Mouse (Mus musculus) heart, embryonic 15.5 days (tissue): ENCODE data around the gene Mier2. TPM values are rescaled to one million over a fixed set of nuclear protein-coding genes. Genes with fewer than 3 reads are reported as not detected.

Experiments used
- ATAC-seq: fragments of 200-750 bp; cut with Nextera tagmentation; replicated peaks from 2 replicates; pipeline ENCODE4 v1.8.0; 2017; ENCODE audit warnings: low read depth, moderate TSS enrichment; ENCODE audit not compliant: insufficient number of reproducible peaks, insufficient read depth, low FRiP score
- H3K27ac ChIP-seq: fragments of 300-500 bp; sonication (generic); 2 replicates; pipeline ENCODE4 v1.5.1; 2015; ENCODE audit warnings: mild to moderate bottlenecking, inconsistent platforms
- H3K27me3 ChIP-seq: fragments of 300-500 bp; sonication (generic); 2 replicates; pipeline ENCODE4 v1.6.1; 2015; ENCODE audit warnings: inconsistent platforms
- H3K36me3 ChIP-seq: fragments of 300-500 bp; sonication (generic); 2 replicates; pipeline ENCODE4 v1.6.1; 2015; ENCODE audit warnings: mild to moderate bottlenecking, inconsistent platforms
- H3K4me1 ChIP-seq: fragments of 300-500 bp; sonication (generic); replicated peaks from 2 replicates; pipeline ENCODE4 v1.6.1; 2015; ENCODE audit warnings: inconsistent platforms
- H3K4me2 ChIP-seq: fragments of 300-500 bp; sonication (generic); 2 replicates; pipeline ENCODE4 v1.6.1; 2015; ENCODE audit warnings: inconsistent platforms, mild to moderate bottlenecking, moderate library complexity
- H3K4me3 ChIP-seq: fragments of 300-500 bp; sonication (generic); 2 replicates; pipeline ENCODE4 v1.5.1; 2015; ENCODE audit warnings: mild to moderate bottlenecking, inconsistent platforms
- H3K9ac ChIP-seq: fragments of 300-500 bp; sonication (generic); 2 replicates; pipeline ENCODE4 v1.6.1; 2015; ENCODE audit warnings: mild to moderate bottlenecking, inconsistent platforms
- H3K9me3 ChIP-seq: fragments of 300-500 bp; sonication (generic); replicated peaks from 2 replicates; pipeline ENCODE4 v1.6.1; 2016; ENCODE audit warnings: inconsistent platforms
- WGBS: fragments of 180-500 bp; shearing (Covaris S2); methylation state at CpG from one replicate; pipeline ENCODE4 v1.1.7; 2015; ENCODE audit warnings: mixed read lengths; 5-methylcytosine and 5-hydroxymethylcytosine counted together
- polyA plus RNA-seq: library from polyadenylated mRNA; unstranded; fragments of >200 nt; fragmentation: Nextera tagmentation; extraction: Ambion mirVana; gene quantifications from 2 replicates; pipeline ENCODE4 v1.2.1, GENCODE M21; 2015

Mier2 gene
- polyA plus RNA-seq, 1 experiment from 2014 or later: 21.7 TPM

DNA sequence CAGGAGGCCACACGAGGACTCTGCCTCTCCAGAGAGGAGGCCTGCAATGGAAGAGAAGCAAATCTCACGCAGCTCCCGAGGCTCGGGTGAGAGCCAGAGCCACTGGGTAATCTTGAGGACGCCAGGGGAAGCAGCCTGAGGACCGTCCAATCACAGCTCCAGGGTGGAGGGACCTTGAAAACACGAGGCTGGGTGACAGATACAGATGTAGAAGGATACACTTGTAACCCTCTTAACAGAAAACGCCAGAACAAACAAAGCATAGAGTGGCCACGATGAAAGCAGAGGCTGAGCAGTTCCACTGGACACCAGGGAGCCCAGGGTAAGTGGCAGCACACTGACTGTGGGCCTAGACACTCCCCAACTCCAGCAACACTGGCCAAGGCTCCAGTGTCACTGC, 4.6 kb downstream of the Mier2 start:
- Histone ChIP-seq H3K4me1 (peaks cover 26% of the 10 kb centered on the region), H3K27me3 (no peaks in the 10 kb centered on the region), H3K9me3 (no peaks in the 10 kb centered on the region), H3K4me2 (no peak overlapping the region), H3K27ac (no peak overlapping the region), H3K36me3 (peaks cover 40% of the 10 kb centered on the region), H3K9ac (no peak overlapping the region), H3K4me3 (no peak overlapping the region)
- ATAC-seq: no peak
- WGBS: 73% methylated on average over 9 of the region's 9 CpGs

DNA sequence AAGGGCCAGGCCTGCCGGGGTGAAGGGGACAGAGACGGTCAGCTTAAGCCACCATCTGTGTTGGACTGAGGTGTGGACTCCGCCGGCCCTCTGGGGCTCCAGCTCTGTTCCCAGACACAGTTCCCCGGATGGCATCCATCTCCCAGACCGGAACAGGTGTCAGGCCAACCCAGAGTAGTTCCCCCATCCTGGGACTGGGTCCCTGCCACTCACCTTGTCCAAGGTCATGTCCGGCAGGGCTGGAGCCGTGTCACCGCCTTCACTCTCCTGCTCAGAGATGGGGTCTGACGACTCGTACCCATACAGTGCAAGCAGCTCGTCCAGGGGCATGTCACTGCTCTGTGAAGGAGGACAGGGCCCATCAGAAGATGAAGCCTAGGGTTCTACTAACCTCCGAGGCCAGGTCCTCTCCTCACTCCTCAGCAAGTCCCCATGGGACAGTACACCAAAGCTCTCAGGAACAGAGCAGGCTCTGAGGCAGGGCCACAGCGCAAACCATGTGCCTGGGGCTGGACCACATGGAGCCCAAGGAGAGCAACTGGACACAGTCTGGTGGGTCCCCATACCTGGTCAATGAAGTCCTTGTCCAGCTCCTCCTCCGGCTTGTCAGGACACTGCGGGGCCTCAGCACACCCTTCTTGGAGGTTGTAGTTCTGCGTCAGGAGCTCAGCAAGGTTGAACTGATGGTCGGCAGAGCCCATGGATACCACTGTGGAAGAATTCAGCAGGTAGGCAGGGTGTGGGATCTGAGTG, 5.9 kb downstream of the Mier2 start:
- peaks cover 50% of the 10 kb centered on the region for H3K36me3 ChIP-seq
- H3K9me3 ChIP-seq: no peaks in the 10 kb centered on the region
- ATAC-seq: no peak
- no peak overlapping the region for H3K27ac ChIP-seq
- no peak overlapping the region for H3K4me3 ChIP-seq
- no peaks in the 10 kb centered on the region for H3K27me3 ChIP-seq
- H3K4me1 ChIP-seq: peaks cover 23% of the 10 kb centered on the region
- H3K9ac ChIP-seq: no peak overlapping the region
- WGBS: 84% methylated on average over 18 of the region's 18 CpGs
- no peak overlapping the region for H3K4me2 ChIP-seq

GRCm38 (mm10) chr10:79548546-79548945, 6.5 kb downstream of the Mier2 start:
- Histone ChIP-seq H3K4me2 (no peak overlapping the region), H3K27me3 (no peaks in the 10 kb centered on the region), H3K4me1 (peaks cover 20% of the 10 kb centered on the region), H3K27ac (no peak overlapping the region), H3K36me3 (peaks cover 56% of the 10 kb centered on the region), H3K9me3 (no peaks in the 10 kb centered on the region), H3K4me3 (no peak overlapping the region), H3K9ac (no peak overlapping the region)
- ATAC-seq: no peak
- 96% methylated on average over 5 of the region's 5 CpGs for WGBS

- Histone ChIP-seq H3K27me3 (no peaks in the 10 kb centered on the region), H3K4me3 (no peak overlapping the region), H3K27ac (no peak overlapping the region), H3K36me3 (peaks cover 69% of the 10 kb centered on the region), H3K9ac (no peak overlapping the region), H3K9me3 (no peaks in the 10 kb centered on the region), H3K4me1 (peaks cover 8% of the 10 kb centered on the region; the same call in 1 of the 2 replicates), H3K4me2 (no peak overlapping the region)
- ATAC-seq: no peak
- WGBS: 67% methylated on average over 5 of the region's 5 CpGs
These were observed 7.8 kb downstream of the Mier2 start for GRCm38 (mm10) chr10:79547148-79547675.

- no peak overlapping the region for H3K4me2 ChIP-seq
- no peak overlapping the region for H3K4me3 ChIP-seq
- H3K9me3 ChIP-seq: no peaks in the 10 kb centered on the region
- ATAC-seq: no peak
- H3K27me3 ChIP-seq: no peaks in the 10 kb centered on the region
- 88% methylated on average over 11 of the region's 11 CpGs for WGBS
- H3K36me3 ChIP-seq: peaks cover 75% of the 10 kb centered on the region
- 0 out of 2 replicates have a peak, but pooled peaks cover 7% of the 10 kb centered on the region for H3K4me1 ChIP-seq
- H3K9ac ChIP-seq: no peak overlapping the region
- H3K27ac ChIP-seq: no peak overlapping the region
These were observed 8.5 kb downstream of the Mier2 start for GRCm38 (mm10) chr10:79546483-79546882.

DNA sequence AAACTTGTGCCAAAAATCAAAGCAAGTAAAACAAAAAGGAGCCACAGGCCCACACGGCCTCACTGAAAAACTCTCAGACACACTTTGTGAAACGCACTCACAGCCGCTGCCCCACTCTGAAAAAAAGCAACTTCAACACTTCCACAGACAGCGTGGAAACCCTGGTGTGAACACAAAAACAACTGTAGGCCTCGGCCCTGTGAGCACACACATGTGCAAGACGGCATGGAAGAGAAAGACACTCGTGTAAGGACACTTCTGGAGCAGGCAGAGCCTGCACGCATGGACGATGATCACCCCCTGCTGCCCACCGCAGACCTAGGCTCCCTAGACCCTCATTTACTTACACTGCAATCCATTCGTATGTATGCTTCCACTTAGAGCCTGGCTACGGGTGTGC, 9.1 kb downstream of the Mier2 start:
- Histone ChIP-seq H3K36me3 (peaks cover 79% of the 10 kb centered on the region), H3K4me3 (no peak overlapping the region), H3K27ac (no peak overlapping the region), H3K27me3 (no peaks in the 10 kb centered on the region), H3K4me1 (0 out of 2 replicates have a peak, but pooled peaks cover 7% of the 10 kb centered on the region), H3K9me3 (no peaks in the 10 kb centered on the region), H3K9ac (no peak overlapping the region), H3K4me2 (no peak overlapping the region)
- ATAC-seq: no peak
- WGBS: 90% methylated on average over 12 of the region's 12 CpGs

- H3K27me3 ChIP-seq: no peaks in the 10 kb centered on the region
- H3K4me1 ChIP-seq: 0 out of 2 replicates have a peak, but pooled peaks cover 7% of the 10 kb centered on the region
- peaks cover 90% of the 10 kb centered on the region for H3K36me3 ChIP-seq
- no peak for ATAC-seq
- no peak overlapping the region for H3K27ac ChIP-seq
- H3K4me3 ChIP-seq: no peak overlapping the region
- H3K4me2 ChIP-seq: no peak overlapping the region
- H3K9ac ChIP-seq: no peak overlapping the region
- no peaks in the 10 kb centered on the region for H3K9me3 ChIP-seq
- 90% methylated on average over 5 of the region's 5 CpGs for WGBS
These were observed 10.4 kb downstream of the Mier2 start for GRCm38 (mm10) chr10:79544631-79545030.

DNA sequence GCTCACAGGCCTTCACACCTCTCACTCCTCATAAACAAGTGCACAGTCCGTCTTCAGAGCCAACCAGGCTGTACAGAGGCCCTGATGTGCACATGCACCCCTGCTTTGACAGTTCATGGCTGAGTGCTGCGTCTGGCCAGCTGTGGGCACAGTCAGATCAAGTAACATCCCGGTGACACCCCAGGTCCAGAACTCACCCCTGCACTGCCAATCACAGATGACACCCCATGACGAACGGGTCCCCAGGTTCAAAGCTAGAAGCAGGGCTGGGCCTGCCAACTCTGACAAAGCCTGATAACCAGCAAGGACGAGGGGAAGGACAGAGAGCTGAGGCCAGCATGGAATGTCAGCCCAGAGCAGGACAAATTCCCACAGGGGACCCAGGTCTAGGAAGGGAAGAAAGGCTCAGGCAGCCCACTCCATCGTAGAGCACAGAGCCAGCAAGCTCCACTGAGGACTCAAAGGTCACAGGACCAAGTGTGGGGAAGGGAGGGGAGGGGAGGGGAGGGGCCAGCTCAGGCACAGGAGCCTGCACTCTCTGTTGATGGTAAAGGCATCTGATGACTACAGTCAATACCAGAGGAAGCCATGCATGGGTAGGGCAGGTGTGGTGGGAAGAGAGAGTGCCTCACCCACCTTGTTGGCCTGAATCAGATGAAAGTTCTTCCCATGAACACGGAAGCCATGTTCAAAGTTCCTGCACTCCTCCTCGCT, 11.0 kb downstream of the Mier2 start:
- Histone ChIP-seq H3K4me2 (no peak overlapping the region), H3K4me3 (no peak overlapping the region), H3K27ac (no peak overlapping the region), H3K9ac (no peak overlapping the region), H3K9me3 (no peaks in the 10 kb centered on the region), H3K27me3 (no peaks in the 10 kb centered on the region), H3K4me1 (0 out of 2 replicates have a peak, but pooled peaks cover 7% of the 10 kb centered on the region), H3K36me3 (peaks cover 86% of the 10 kb centered on the region)
- no peak for ATAC-seq
- 65% methylated on average over 9 of the region's 9 CpGs for WGBS

DNA sequence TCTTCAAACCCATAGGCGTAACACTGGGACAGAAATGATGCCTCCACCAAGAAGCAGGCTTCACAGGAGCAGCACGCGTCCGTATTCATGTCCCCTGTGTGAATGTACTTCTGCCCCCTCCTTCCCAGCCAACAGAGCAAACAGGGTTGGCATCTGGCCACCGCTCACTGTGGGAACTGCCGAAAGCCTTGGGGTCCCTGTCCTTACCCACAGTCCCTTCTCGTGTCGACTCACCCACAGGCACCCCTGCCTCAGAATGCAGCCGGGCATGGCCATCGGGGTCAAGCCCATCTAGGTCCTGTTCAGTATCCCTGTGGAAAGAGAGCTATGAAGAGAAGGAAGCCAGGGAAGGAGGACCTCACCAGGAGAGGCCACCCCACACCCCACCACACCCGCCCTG, 12.8 kb downstream of the Mier2 start:
- WGBS: 89% methylated on average over 11 of the region's 11 CpGs
- Histone ChIP-seq H3K36me3 (peaks cover 68% of the 10 kb centered on the region), H3K4me3 (no peak overlapping the region), H3K9me3 (no peaks in the 10 kb centered on the region), H3K9ac (no peak overlapping the region), H3K4me1 (0 out of 2 replicates have a peak, but pooled peaks cover 7% of the 10 kb centered on the region), H3K27me3 (no peaks in the 10 kb centered on the region), H3K4me2 (no peak overlapping the region), H3K27ac (no peak overlapping the region)
- ATAC-seq: no peak

- H3K36me3 ChIP-seq: peaks cover 62% of the 10 kb centered on the region
- no peak overlapping the region for H3K27ac ChIP-seq
These were observed 13.5 kb downstream of the Mier2 start for GRCm38 (mm10) chr10:79541522-79541921.

DNA sequence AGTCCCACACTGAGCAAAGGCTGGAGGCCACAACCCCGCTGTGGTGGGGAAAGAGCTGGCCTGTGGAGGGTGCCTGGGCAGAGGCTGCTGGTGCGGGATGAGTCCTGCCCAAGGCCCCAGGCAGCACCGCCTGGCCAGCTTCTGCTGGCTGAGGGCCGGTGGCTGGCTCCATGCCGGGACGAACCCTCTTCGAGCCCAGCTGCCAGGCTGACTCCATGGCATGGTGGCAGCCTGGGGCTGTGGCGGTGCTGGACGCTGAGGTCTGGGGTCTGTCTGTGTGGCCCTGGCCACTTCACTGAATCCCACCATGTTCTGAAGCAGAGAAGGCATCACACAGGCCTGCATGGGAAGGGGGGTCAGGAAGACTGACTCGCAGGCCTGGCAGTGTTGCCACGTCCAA, 14.3 kb downstream of the Mier2 start:
- no peak for ATAC-seq
- Histone ChIP-seq H3K4me2 (no peak overlapping the region), H3K36me3 (peaks cover 56% of the 10 kb centered on the region), H3K9me3 (no peaks in the 10 kb centered on the region), H3K4me3 (no peak overlapping the region), H3K27ac (no peak overlapping the region), H3K9ac (no peak overlapping the region), H3K27me3 (no peaks in the 10 kb centered on the region), H3K4me1 (0 out of 2 replicates have a peak, but pooled peaks cover 7% of the 10 kb centered on the region)
- WGBS: 93% methylated on average over 11 of the region's 11 CpGs

More at GRCm38 (mm10) chr10:79541522-79541921, 13.5 kb downstream of the Mier2 start:
- 82% methylated on average over 15 of the region's 15 CpGs for WGBS
- Histone ChIP-seq H3K4me1 (0 out of 2 replicates have a peak, but pooled peaks cover 7% of the 10 kb centered on the region), H3K9ac (no peak overlapping the region), H3K27me3 (no peaks in the 10 kb centered on the region), H3K4me2 (no peak overlapping the region), H3K9me3 (no peaks in the 10 kb centered on the region), H3K4me3 (no peak overlapping the region)
- ATAC-seq: no peak
